Mouse (Mus musculus): ENCODE results near the gene Srsf9.
A peak's percentile ranks its signal among the peaks of the same experiment; 100 is the strongest.
"Not testable (repeated sequence)": the region's sequence is repeated elsewhere in the genome, so short reads cannot be mapped to it uniquely, and the experiment has no call there.

The Srsf9 gene

GRCm38 (mm10) chr5:115326875-115327609 lies at the start of gene Srsf9:
TSS of gene Srsf9 (plus strand) at chr5:115327177.
- DNase-seq = peak; percentile 98

GRCm38 (mm10) chr5:115278053-115278452 lies 48.9 kb upstream of the Srsf9 start:
- DNase-seq = no peak

- DNase-seq = no peak
Observed at GRCm38 (mm10) chr5:115278785-115279184, 48.2 kb upstream of the Srsf9 start.

- peak; percentile 92 for DNase-seq
Observed at GRCm38 (mm10) chr5:115279226-115280049, 47.5 kb upstream of the Srsf9 start, which contains the start of gene Coq5. TSS of gene Coq5 (plus strand) at chr5:115279666.

GRCm38 (mm10) chr5:115280050-115280687 lies 46.8 kb upstream of the Srsf9 start:
- peak; percentile 40 for DNase-seq

- no peak for DNase-seq
Observed at GRCm38 (mm10) chr5:115284735-115285134, 42.2 kb upstream of the Srsf9 start.

GRCm38 (mm10) chr5:115294173-115294572 lies 32.8 kb upstream of the Srsf9 start:
- DNase-seq = no peak

GRCm38 (mm10) chr5:115296347-115296746 lies 30.6 kb upstream of the Srsf9 start:
- DNase-seq = no peak

- peak; percentile 83 for DNase-seq
Observed at GRCm38 (mm10) chr5:115300035-115300744, 26.8 kb upstream of the Srsf9 start.

GRCm38 (mm10) chr5:115300792-115301614 lies 26.0 kb upstream of the Srsf9 start, which contains the start of gene Dynll1:
TSS of gene Dynll1 (minus strand) at chr5:115300999.
- peak; percentile 100 for DNase-seq

GRCm38 (mm10) chr5:115301615-115302014 lies 25.4 kb upstream of the Srsf9 start:
- DNase-seq = no peak

GRCm38 (mm10) chr5:115302190-115302589 lies 24.8 kb upstream of the Srsf9 start:
- not testable (repeated sequence) for DNase-seq

- no peak for DNase-seq
Observed at GRCm38 (mm10) chr5:115312354-115312753, 14.6 kb upstream of the Srsf9 start.

- DNase-seq = no peak
Observed at GRCm38 (mm10) chr5:115312816-115313667, 13.9 kb upstream of the Srsf9 start.

GRCm38 (mm10) chr5:115313668-115313943 lies 13.4 kb upstream of the Srsf9 start:
- no peak for DNase-seq

GRCm38 (mm10) chr5:115316968-115317644 lies 9.9 kb upstream of the Srsf9 start:
- peak; percentile 30 for DNase-seq

- peak; percentile 48 for DNase-seq
Observed at GRCm38 (mm10) chr5:115317645-115318328, 9.2 kb upstream of the Srsf9 start.

- peak; percentile 86 for DNase-seq
Observed at GRCm38 (mm10) chr5:115319004-115319940, 7.7 kb upstream of the Srsf9 start.

Measured in kidney, postnatal 10 days (tissue).